Mouse (Mus musculus) liver, postnatal 0 days (tissue): ENCODE measurements around the gene Prop1. TPM values are rescaled to one million over a fixed set of nuclear protein-coding genes. Genes with fewer than 3 reads are reported as not detected.

Source experiments
- ATAC-seq: fragments of 200-750 bp; cut with Nextera tagmentation; 2 replicates; pipeline ENCODE4 v1.8.0; 2017; ENCODE audit warnings: mild to moderate bottlenecking, moderate library complexity
- DNase-seq: peaks from one replicate; pipeline ENCODE4 v3.0.0-alpha.2; 2016
- H3K27ac ChIP-seq: fragments of 300-500 bp; sonication (generic); 2 replicates; pipeline ENCODE4 v1.5.1; 2014; ENCODE audit warnings: antibody characterized with exemption, moderate library complexity, mild to moderate bottlenecking, low read depth
- H3K27me3 ChIP-seq: fragments of 300-500 bp; sonication (generic); 2 replicates; pipeline ENCODE4 v1.6.1; 2014; ENCODE audit warnings: low read length, control low read depth, mixed read lengths; ENCODE audit not compliant: insufficient read depth
- H3K36me3 ChIP-seq: fragments of 300-500 bp; sonication (generic); replicated peaks from 2 replicates; pipeline ENCODE4 v1.6.1; 2014; ENCODE audit warnings: mild to moderate bottlenecking, control low read depth, low read length, moderate library complexity, mixed read lengths; ENCODE audit not compliant: insufficient read depth
- H3K4me1 ChIP-seq: fragments of 300-500 bp; sonication (generic); 2 replicates; pipeline ENCODE4 v1.6.1; 2014; ENCODE audit warnings: antibody characterized with exemption, mild to moderate bottlenecking, control low read depth; ENCODE audit not compliant: insufficient read depth
- H3K4me2 ChIP-seq: fragments of 300-500 bp; sonication (generic); 2 replicates; pipeline ENCODE4 v1.6.1; 2014; ENCODE audit warnings: low read depth, mild to moderate bottlenecking, low read length, moderate library complexity, mixed read lengths
- H3K4me3 ChIP-seq: fragments of 300-500 bp; sonication (generic); 2 replicates; pipeline ENCODE4 v1.5.1; 2014; ENCODE audit warnings: low read depth, low read length
- H3K9ac ChIP-seq: fragments of 300-500 bp; sonication (generic); replicated peaks from 2 replicates; pipeline ENCODE4 v1.6.1; 2014; ENCODE audit warnings: mild to moderate bottlenecking, moderate library complexity
- H3K9me3 ChIP-seq: fragments of 300-500 bp; sonication (generic); 2 replicates; pipeline ENCODE4 v1.6.1; 2016; ENCODE audit warnings: mild to moderate bottlenecking, control low read depth, low read length, mixed read lengths
- CTCF ChIP-seq: sonication (generic); IDR thresholded peaks from 2 replicates; pipeline ENCODE4 v1.5.1; 2016; ENCODE audit warnings: antibody characterized with exemption, low read depth
- EP300 ChIP-seq: IDR thresholded peaks from 2 replicates; pipeline ENCODE4 v1.6.1; 2016; ENCODE audit warnings: antibody characterized with exemption, low read depth, mild to moderate bottlenecking
- WGBS: fragments of 180-500 bp; shearing (Covaris S2); extraction: QIAGEN DNeasy Blood & Tissue Kit; methylation state at CpG from one replicate; pipeline ENCODE4 v1.1.7; 2014; ENCODE audit not compliant: insufficient replicate concordance; 5-methylcytosine and 5-hydroxymethylcytosine counted together
- polyA plus RNA-seq: library from polyadenylated mRNA; unstranded; fragments of >200 nt; fragmentation: Nextera tagmentation; extraction: Ambion mirVana; gene quantifications from 2 replicates; pipeline ENCODE4 v1.2.1, GENCODE M21; 2015

Prop1 gene
- polyA plus RNA-seq, 1 experiment from 2014 or later: not detected

DNA sequence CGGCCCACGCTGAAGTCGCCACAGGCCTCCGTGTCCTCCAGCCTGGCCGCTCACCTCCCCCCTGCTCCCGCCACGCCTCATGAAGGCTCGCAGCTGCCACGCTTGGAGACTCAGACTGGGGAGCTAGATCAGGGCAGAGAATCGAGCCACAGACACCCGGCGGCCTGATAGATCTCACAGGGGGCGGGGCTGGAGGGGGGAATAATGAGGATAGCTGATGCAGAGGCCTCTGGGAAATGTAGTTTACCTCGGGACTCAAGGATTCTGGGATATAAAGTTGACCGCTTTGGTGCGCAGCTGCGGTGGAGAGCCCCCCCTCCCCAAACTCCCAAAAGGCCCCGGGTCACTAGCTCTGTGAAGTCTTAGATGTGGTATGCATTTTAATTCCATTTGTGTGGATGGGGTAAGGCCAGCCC lies 22.1 kb downstream of the Prop1 start, which contains the start of gene Zfp354b:
Gene Zfp354b, minus strand, starts transcription at position 183 of the 416 bp plus-strand sequence.
- no peaks in the 10 kb centered on the region for H3K9me3 ChIP-seq
- H3K27me3 ChIP-seq: no peaks in the 10 kb centered on the region
- TF ChIP-seq CTCF: no peak
- no peak for TF ChIP-seq EP300
- ATAC-seq (peak; percentile 92), DNase-seq (peak; percentile 81)
- H3K4me2 ChIP-seq: peak within 1 kb of the TSS; percentile 92
- H3K4me1 ChIP-seq: 0 out of 2 replicates have a peak, but pooled peaks cover 4% of the 10 kb centered on the region
- WGBS: under 1% methylated on average over 18 of the region's 18 CpGs
- peak within 1 kb of the TSS; percentile 59 for H3K9ac ChIP-seq
- H3K36me3 ChIP-seq: no peaks in the 10 kb centered on the region
- H3K27ac ChIP-seq: peak within 1 kb of the TSS; percentile 39; the same call in 1 of the 2 replicates
- peak within 1 kb of the TSS; percentile 63 for H3K4me3 ChIP-seq

GRCm38 (mm10) chr11:50931021-50931420 lies 22.5 kb downstream of the Prop1 start:
- Histone ChIP-seq H3K4me2 (peak overlapping the region; percentile 92), H3K9ac (peak overlapping the region; percentile 59), H3K4me3 (peak overlapping the region; percentile 63), H3K4me1 (0 out of 2 replicates have a peak, but pooled peaks cover 4% of the 10 kb centered on the region), H3K27ac (peak overlapping the region; percentile 39; the same call in 1 of the 2 replicates), H3K36me3 (no peaks in the 10 kb centered on the region), H3K9me3 (no peaks in the 10 kb centered on the region), H3K27me3 (no peaks in the 10 kb centered on the region)
- 2% methylated on average over 16 of the region's 16 CpGs for WGBS
- peak; percentile 66 for ATAC-seq
- DNase-seq: peak; percentile 16
- TF ChIP-seq EP300: no peak

GRCm38 (mm10) chr11:50930469-50931014 lies 23.0 kb downstream of the Prop1 start:
- Histone ChIP-seq H3K4me3 (peak overlapping the region; percentile 63), H3K27ac (no peak overlapping the region), H3K4me1 (0 out of 2 replicates have a peak, but pooled peaks cover 4% of the 10 kb centered on the region), H3K27me3 (no peaks in the 10 kb centered on the region), H3K9me3 (no peaks in the 10 kb centered on the region), H3K36me3 (no peaks in the 10 kb centered on the region), H3K4me2 (peak overlapping the region; percentile 92), H3K9ac (peak overlapping the region; percentile 59; the same call in 1 of the 2 replicates)
- DNase-seq (no peak), ATAC-seq (no peak)
- WGBS: 10% methylated on average over 14 of the region's 14 CpGs
- TF ChIP-seq EP300: no peak
- TF ChIP-seq CTCF: no peak

- under 1% methylated on average over 47 of the region's 47 CpGs for WGBS
- H3K36me3 ChIP-seq: peaks cover 11% of the 10 kb centered on the region
- no peak within 1 kb of the TSS for H3K27ac ChIP-seq
- H3K4me3 ChIP-seq: peak within 1 kb of the TSS; percentile 66
- no peaks in the 10 kb centered on the region for H3K4me1 ChIP-seq
- ATAC-seq (peak; percentile 99), DNase-seq (peak; percentile 86)
- H3K4me2 ChIP-seq: peak within 1 kb of the TSS; percentile 79
- no peaks in the 10 kb centered on the region for H3K27me3 ChIP-seq
- H3K9ac ChIP-seq: peak within 1 kb of the TSS; percentile 77
- H3K9me3 ChIP-seq: peaks cover 3% of the 10 kb centered on the region; the same call in 1 of the 2 replicates
- TF ChIP-seq EP300 (no peak), CTCF (peak; percentile 61)
Measured at GRCm38 (mm10) chr11:50915671-50916320, 37.8 kb downstream of the Prop1 start, which contains the start of gene Zfp2. Zfp2 (minus strand) TSS chr11:50916165.

DNA sequence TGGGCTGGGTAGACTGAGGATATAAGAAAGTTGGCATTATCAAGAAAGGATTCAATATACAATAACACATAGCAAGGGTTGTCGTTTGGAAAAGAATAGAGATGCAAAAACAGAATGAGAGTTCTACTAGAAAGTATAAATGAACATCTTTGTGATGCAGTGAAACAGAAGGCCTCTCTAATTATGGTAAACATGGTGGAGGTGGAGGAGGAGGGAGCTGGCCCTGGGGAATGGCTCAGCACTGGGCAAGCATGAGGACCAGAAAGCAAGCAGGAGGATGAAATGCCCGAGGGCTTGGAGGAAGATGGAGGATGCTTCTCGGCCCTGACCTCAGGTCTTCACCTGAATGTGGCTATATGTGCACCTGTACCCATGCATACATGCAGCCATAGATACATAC lies 39.1 kb downstream of the Prop1 start:
- peaks cover 18% of the 10 kb centered on the region for H3K36me3 ChIP-seq
- no peak overlapping the region for H3K9ac ChIP-seq
- no peak overlapping the region for H3K27ac ChIP-seq
- H3K4me3 ChIP-seq: no peak overlapping the region
- H3K9me3 ChIP-seq: peaks cover 3% of the 10 kb centered on the region
- WGBS: 90% methylated on average over 3 of the region's 3 CpGs
- no peaks in the 10 kb centered on the region for H3K4me1 ChIP-seq
- ATAC-seq: no peak
- H3K4me2 ChIP-seq: no peak overlapping the region
- no peak for TF ChIP-seq CTCF
- TF ChIP-seq EP300: no peak
- no peak for DNase-seq
- no peaks in the 10 kb centered on the region for H3K27me3 ChIP-seq

DNA sequence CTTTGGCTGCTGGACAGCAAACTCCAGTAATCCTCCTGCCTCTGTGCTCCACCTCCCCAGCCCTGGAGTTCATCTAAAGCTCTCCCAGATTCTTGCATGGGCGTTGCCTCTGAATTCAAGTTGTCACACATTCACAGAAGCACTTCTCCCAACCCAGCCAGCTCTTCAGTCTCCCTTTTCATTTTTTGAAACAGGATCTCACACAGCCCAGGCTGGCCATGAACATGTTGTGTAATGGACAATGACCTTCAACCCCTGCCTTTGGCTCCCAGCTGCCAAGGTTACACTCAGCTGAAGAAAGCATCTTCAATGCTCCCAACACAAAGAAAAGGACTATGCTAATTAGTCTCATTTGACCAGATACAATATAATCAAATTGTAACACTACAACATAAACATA lies 40.3 kb downstream of the Prop1 start:
- DNase-seq: no peak
- H3K4me1 ChIP-seq: no peaks in the 10 kb centered on the region
- ATAC-seq: no peak
- H3K9me3 ChIP-seq: peaks cover 3% of the 10 kb centered on the region
- 76% methylated on average over 1 of the region's 1 CpGs for WGBS
- TF ChIP-seq EP300: no peak
- no peak for TF ChIP-seq CTCF
- no peaks in the 10 kb centered on the region for H3K27me3 ChIP-seq
- H3K4me3 ChIP-seq: no peak overlapping the region
- no peak overlapping the region for H3K27ac ChIP-seq
- H3K36me3 ChIP-seq: peaks cover 18% of the 10 kb centered on the region
- H3K4me2 ChIP-seq: no peak overlapping the region
- H3K9ac ChIP-seq: no peak overlapping the region
